Mouse (Mus musculus) mature B cell (primary cell): ENCODE results near the gene Hspbp1.

Source experiments
- in situ Hi-C: fragments of 300-500 bp; cut with MboI; formaldehyde crosslinking; loops from 2 replicates; pipeline ENCODE4 v1.14.3; 2019

Gene Hspbp1

DNA sequence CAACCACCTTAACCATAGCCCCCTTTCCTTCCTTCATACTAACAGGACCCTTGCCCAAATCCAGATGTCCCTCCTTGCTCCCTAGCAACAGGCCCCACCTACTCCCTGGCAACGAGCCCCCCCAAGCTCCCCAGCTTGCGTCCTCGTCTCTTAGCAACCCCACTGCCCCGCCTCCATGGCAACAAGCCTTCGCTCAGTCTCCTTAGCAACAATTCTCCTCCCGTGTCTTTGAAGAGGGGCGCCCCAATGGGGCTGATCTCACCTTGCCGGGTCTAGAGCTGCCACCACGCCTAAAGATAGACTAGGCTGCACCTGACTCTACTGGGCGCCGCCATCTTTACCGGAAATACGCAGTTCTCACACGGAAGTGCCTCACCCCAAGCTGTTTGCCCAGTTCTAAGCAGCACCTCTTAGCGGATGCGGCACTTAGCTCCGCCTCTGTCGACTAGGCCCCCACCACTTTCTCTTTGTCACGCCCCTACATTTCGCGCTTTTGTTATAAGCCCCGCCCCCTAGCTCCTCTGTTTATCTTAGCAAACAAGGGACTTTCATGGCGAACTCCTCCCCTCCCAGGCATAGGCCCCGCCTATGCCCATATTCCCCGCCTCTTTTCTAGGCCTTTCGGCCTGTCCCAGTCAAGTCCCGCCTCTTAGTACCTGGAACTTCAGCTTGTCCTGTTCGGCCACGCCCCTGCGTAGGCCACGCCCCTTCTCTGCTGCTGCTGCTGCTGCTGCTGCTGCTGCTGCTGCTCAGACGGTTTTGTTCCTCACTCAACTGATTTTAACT lies at the start of gene Hspbp1:
Gene Hspbp1, minus strand, starts transcription at position 437 of the 786 bp plus-strand sequence.
- in situ Hi-C loops, result no loop called here

GRCm38 (mm10) chr7:4732968-4733392 lies 48.1 kb upstream of the Hspbp1 start:
- in situ Hi-C loops, result no loop called here

GRCm38 (mm10) chr7:4731090-4731489 lies 46.2 kb upstream of the Hspbp1 start:
- in situ Hi-C loops, result no loop called here

GRCm38 (mm10) chr7:4725169-4725568 lies 40.3 kb upstream of the Hspbp1 start, which contains the start of gene Tmem150b:
TSS of gene Tmem150b (minus strand) at chr7:4725249.
- in situ Hi-C loops, result no loop called here

- in situ Hi-C loops, result no loop called here
These were observed 39.5 kb upstream of the Hspbp1 start for GRCm38 (mm10) chr7:4724359-4724758.

- in situ Hi-C loops, result no loop called here
These were observed 38.6 kb upstream of the Hspbp1 start for GRCm38 (mm10) chr7:4723508-4723907.

- in situ Hi-C loops, result no loop called here
These were observed 34.4 kb upstream of the Hspbp1 start for GRCm38 (mm10) chr7:4719276-4719675.

DNA sequence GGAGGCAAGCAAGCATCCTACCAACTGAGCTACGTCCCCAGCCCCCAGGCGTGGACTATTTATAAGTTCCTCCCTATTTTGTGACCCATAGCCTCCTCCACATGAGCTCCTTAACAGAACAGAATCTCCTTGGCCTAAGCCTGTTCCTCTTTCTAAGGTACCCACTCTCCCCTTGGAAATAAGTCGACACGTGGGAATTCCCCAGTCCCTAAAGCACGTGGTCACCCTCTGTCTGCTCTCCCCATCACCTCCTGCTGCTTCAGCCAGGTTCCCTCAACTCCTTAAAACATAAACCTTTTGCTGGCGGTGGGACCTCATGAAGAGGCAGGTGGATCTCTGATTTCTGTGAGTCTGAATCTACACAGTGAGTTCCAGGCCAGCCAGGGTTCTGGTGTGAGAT lies 32.1 kb upstream of the Hspbp1 start:
- in situ Hi-C loops, result no loop called here

DNA sequence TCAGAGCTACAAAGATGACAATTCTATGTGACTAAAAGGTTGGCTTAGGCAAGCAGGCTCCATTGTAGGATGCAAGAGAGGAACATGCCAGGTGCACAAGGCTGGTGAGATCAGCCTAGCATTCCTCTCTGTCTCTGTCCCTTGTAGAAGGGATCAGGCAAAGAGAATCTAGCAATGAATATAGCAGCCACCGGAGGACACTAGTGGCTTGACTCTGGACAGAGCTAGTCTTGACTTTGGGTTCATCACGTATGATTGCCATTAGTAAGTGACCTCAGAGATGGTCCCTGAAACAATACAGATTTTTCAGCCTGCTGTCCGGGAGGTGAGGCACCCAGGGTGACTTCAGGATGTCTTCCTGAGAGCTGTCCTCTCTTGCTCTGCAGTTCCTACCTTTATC lies 27.7 kb upstream of the Hspbp1 start:
- in situ Hi-C loops, result no loop called here

GRCm38 (mm10) chr7:4705098-4705497 lies 20.2 kb upstream of the Hspbp1 start:
- in situ Hi-C loops, result no loop called here

DNA sequence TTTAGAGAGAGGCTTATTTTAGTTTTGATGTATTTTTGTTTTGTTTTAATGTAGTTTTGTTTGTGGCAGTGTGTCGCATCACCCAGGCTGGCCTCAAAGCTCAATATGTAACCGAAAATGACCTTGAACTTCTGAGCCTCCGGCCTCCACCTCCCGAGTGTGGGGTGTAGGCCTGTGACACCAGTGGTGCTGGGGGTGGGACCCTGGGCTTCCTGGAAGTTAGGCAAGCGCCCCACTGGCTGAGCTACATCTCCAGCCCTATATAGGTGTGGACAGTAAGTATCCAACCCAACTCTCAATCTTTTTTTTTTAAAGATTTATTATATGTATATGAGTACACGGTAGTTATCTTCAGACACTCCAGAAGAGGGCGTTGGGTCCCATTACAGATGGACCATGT lies 18.3 kb upstream of the Hspbp1 start:
- in situ Hi-C loops, result no loop called here

DNA sequence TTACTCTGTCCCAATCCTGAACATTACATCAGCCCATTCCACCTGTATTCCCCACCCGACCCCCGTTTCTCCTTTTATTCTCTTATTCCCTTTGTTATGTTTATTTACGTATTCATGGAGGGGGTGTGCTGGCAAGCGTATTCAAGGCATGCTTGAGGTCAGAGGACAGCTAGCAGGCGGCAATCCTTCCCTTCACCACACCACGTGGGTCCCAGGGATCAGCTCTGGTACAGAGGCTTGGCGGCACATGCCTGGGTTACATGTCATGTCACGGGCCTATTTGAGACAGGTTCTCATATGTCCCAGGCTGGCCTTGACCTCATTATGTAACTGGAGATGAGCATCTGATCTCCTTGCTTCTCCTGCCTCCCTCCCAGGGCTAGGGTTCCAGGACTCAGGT lies 17.5 kb upstream of the Hspbp1 start:
- in situ Hi-C loops, result no loop called here

DNA sequence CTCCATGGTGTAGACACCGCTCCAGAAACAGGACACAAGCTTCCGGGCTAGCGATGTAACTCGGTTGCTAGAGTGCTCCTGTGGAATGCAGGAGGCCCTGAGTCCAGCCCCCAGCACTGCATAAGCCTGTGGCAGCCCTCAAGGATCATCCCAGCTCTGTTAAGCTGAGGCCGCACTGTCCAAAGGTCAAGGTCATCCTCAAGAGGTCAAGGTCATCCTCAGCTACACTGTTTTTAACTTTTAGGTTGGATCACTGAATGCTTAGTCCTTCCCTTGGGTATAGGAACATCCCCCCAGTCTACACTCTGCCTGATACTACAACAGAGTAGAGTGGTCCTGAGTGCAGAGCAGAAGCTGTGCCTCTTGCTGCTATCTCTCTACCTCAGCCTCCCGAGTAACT lies 8.1 kb upstream of the Hspbp1 start:
- in situ Hi-C loops, result no loop called here

- in situ Hi-C loops, result no loop called here
These were observed 6.2 kb upstream of the Hspbp1 start for GRCm38 (mm10) chr7:4690951-4691653.

GRCm38 (mm10) chr7:4690387-4690786 lies 5.5 kb upstream of the Hspbp1 start, which contains the start of gene Brsk1:
TSS of gene Brsk1 (plus strand) at chr7:4690604.
- in situ Hi-C loops, result no loop called here

DNA sequence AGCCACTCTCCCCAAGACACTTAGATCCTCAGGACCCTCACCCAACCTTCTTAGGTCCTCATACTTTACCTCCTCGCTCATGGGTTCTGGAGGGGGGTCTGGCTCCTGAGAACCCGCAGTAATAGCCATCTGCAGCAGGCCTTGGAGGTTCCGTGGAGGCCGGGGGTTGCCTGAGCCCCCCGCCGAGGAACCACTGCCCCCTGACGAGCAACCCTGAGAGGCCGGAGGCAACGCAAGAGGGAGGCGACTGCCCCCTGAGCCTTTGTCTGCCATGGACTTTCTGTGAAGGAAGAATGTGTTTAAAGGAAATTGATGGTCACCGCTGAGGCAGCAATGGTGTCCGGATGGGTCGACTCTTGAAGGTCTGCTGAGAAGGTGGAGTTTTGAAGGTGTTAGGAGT lies 665 bp downstream of the Hspbp1 start:
- in situ Hi-C loops, result no loop called here

DNA sequence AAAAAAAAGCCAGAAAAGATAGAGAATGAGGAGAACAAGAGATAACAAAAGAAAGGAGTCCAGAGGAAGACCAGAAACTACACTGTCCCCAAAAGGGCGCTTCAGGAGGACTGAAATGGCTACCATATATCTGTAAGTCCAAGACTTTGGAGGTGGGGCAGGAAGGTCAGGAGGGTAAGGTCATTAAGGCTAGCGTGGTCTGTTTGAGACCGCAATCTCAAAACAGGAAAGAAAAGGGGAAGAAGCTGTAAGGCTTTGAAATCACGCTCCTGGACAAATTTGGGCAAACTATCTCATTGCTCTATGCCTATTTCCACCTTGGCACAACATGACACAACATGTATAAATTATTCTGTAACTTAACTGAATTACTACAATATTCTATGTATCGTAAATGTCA lies 1.6 kb downstream of the Hspbp1 start:
- in situ Hi-C loops, result no loop called here

DNA sequence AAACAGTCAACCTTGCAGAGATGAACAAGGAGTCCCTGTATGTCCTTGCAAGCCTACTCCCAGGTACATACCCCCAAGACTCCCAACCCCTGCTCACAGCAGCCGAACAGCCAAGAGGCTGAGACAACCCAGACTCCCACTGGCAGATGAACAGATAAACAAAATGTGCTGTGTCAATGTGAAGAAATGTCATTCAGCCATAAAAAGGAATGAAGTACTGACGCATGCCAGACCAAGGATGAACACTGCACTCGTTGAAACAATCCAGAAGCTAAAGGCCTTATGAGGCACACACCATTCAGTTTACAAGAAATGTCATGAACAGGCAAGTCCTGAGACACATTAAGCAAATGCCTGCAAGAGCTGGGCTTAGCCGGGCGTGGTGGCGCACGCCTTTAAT lies 9.7 kb downstream of the Hspbp1 start:
- in situ Hi-C loops, result no loop called here

GRCm38 (mm10) chr7:4674114-4674731 lies 10.6 kb downstream of the Hspbp1 start:
- in situ Hi-C loops, result no loop called here

DNA sequence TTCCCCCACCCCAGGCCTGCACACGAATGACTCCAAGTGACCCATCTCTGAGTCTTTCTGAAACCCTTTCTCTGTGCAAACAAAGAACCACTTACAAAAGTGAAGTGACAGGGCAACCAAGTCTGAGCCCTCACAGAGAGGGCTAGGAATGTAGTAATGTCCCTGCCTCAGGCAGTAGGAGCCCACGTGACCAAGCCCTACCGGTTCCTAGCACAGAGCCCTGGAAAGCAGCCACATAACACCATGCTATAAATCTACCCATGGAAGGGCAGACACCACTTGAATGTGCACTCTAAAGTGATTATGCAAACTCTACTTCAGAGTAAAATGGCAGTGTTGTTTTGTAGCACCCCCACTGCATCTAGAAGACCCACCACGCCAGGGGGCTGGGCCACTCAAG lies 12.9 kb downstream of the Hspbp1 start:
- in situ Hi-C loops, result no loop called here

GRCm38 (mm10) chr7:4670655-4671255 lies 14.1 kb downstream of the Hspbp1 start:
- in situ Hi-C loops, result no loop called here

DNA sequence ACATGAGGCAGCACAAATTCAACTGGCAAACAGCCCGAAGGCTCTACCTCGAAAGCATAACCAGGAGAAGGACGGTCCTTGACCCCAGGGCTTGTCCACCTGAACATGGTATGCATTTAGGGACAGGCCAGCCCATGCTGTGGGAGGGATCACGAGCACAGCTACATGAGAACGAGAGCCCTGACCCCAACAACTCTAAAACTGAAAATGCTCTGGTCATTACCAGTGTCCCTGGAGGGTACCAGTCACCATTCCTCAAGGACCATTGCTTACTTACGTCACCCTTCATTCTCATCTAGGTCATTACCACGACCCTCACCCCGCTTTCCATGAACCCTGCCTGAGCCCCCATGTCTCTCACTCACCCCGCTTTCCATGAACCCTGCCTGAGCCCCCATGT lies 15.7 kb downstream of the Hspbp1 start:
- in situ Hi-C loops, result no loop called here
